Mouse (Mus musculus): ENCODE measurements around the gene Shb.

DNA sequence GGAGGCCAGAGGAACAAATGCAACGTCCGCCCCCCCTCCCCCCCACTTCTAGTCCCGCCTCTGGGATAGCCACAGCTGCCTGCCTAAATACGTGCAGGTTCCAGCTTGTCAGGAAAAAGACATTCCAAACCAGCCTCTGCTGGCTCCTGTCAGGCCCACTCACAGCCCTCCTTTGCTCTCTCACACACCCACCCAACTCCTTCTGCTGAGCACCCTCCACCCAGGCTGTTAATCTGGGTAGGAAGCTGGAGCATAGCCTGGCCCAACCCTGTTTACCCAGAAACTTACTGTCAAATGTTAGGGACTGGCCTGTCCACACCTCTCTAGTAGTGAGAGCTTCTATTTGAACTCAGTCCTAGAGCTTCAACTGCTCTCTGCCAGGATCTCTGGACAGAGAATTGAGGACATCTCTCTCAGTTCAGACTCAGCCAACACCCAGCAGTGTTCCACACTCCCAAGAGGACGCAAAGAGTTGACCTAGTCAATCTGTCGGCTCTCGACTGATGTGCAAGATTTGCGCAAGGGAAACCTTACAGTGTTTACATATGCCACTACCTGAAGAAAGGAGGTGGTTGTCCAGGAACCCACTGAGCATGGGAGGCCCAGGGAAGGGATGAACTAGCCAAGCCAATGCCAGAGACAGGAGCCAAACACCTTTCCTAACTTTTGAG, 36.6 kb downstream of the Shb start:
- TF ChIP-seq CTCF (IDR thresholded peaks at IDR 0.05; ENCODE audit: low read depth): no peak
- TF ChIP-seq EP300 (optimal IDR thresholded peaks at IDR 0.05): no peak

Data from stomach, postnatal 0 days (tissue).